Mouse (Mus musculus) forebrain, embryonic 12.5 days (tissue): ENCODE data around the gene Ltb4r2. TPM values are rescaled to one million over a fixed set of nuclear protein-coding genes. Genes with fewer than 3 reads are reported as not detected.
"Not testable (repeated sequence)": the region's sequence is repeated elsewhere in the genome, so short reads cannot be mapped to it uniquely, and the experiment has no call there.

ENCODE experiments used
- ATAC-seq: fragments of 200-750 bp; cut with Nextera tagmentation; 2 replicates; pipeline ENCODE4 v1.8.0; 2017; ENCODE audit warnings: moderate TSS enrichment; ENCODE audit not compliant: low FRiP score
- H3K27ac ChIP-seq: fragments of 300-500 bp; sonication (generic); 2 replicates; pipeline ENCODE4 v1.5.1; 2016; ENCODE audit warnings: mild to moderate bottlenecking
- H3K27me3 ChIP-seq: fragments of 300-500 bp; sonication (generic); 2 replicates; pipeline ENCODE4 v1.6.1; 2016; ENCODE audit warnings: mild to moderate bottlenecking
- H3K36me3 ChIP-seq: fragments of 300-500 bp; sonication (generic); replicated peaks from 2 replicates; pipeline ENCODE4 v1.6.1; 2016; ENCODE audit warnings: mild to moderate bottlenecking
- H3K4me1 ChIP-seq: fragments of 300-500 bp; sonication (generic); 2 replicates; pipeline ENCODE4 v1.6.1; 2016
- H3K4me2 ChIP-seq: fragments of 300-500 bp; sonication (generic); 2 replicates; pipeline ENCODE4 v1.6.1; 2016; ENCODE audit warnings: mild to moderate bottlenecking, moderate library complexity
- H3K4me3 ChIP-seq: fragments of 300-500 bp; sonication (generic); replicated peaks from 2 replicates; pipeline ENCODE4 v1.5.1; 2016; ENCODE audit warnings: mild to moderate bottlenecking
- H3K9ac ChIP-seq: fragments of 300-500 bp; sonication (generic); 2 replicates; pipeline ENCODE4 v1.6.1; 2016; ENCODE audit warnings: mild to moderate bottlenecking
- H3K9me3 ChIP-seq: fragments of 300-500 bp; sonication (generic); 2 replicates; pipeline ENCODE4 v1.6.1; 2016
- WGBS: fragments of 180-500 bp; shearing (Covaris S2); methylation state at CpG from one replicate; pipeline ENCODE4 v1.1.7; 2016; 5-methylcytosine and 5-hydroxymethylcytosine counted together
- polyA plus RNA-seq: library from polyadenylated mRNA; unstranded; fragments of >200 nt; fragmentation: Nextera tagmentation; extraction: Ambion mirVana; gene quantifications from 2 replicates; pipeline ENCODE4 v1.2.1, GENCODE M21; 2016

Gene Ltb4r2
- polyA plus RNA-seq, 1 experiment from 2014 or later, result 0.20 TPM

GRCm38 (mm10) chr14:55745180-55745860, 15.9 kb upstream of the Ltb4r2 start, which contains the start of the genes Dhrs1 and Nop9:
Dhrs1 (minus strand) TSS chr14:55745690.
Nop9 (plus strand) TSS chr14:55745693.
- H3K9ac ChIP-seq, result peak within 1 kb of the TSS; percentile 90
- ATAC-seq, result peak; percentile 86
- no peaks in the 10 kb centered on the region for H3K9me3 ChIP-seq
- WGBS, result 1% methylated on average over 48 of the region's 48 CpGs
- peak within 1 kb of the TSS; percentile 97 for H3K4me2 ChIP-seq
- H3K27ac ChIP-seq, result 0 out of 2 replicates have a peak within 1 kb of the TSS, but pooled peaks have one; percentile 36
- H3K4me1 ChIP-seq, result peaks cover 33% of the 10 kb centered on the region
- no peaks in the 10 kb centered on the region for H3K27me3 ChIP-seq
- H3K4me3 ChIP-seq, result peak within 1 kb of the TSS; percentile 93
- H3K36me3 ChIP-seq, result peaks cover 26% of the 10 kb centered on the region

GRCm38 (mm10) chr14:55745861-55746237, 15.4 kb upstream of the Ltb4r2 start:
- Histone ChIP-seq H3K4me2 (peak overlapping the region; percentile 97), H3K9ac (peak overlapping the region; percentile 90), H3K36me3 (peaks cover 26% of the 10 kb centered on the region), H3K4me3 (peak overlapping the region; percentile 93), H3K4me1 (peaks cover 33% of the 10 kb centered on the region), H3K27ac (0 out of 2 replicates have a peak overlapping the region, but pooled peaks have one; percentile 36), H3K27me3 (no peaks in the 10 kb centered on the region), H3K9me3 (no peaks in the 10 kb centered on the region)
- ATAC-seq, result no peak; the same call in 1 of the 2 replicates
- under 1% methylated on average over 31 of the region's 31 CpGs for WGBS

DNA sequence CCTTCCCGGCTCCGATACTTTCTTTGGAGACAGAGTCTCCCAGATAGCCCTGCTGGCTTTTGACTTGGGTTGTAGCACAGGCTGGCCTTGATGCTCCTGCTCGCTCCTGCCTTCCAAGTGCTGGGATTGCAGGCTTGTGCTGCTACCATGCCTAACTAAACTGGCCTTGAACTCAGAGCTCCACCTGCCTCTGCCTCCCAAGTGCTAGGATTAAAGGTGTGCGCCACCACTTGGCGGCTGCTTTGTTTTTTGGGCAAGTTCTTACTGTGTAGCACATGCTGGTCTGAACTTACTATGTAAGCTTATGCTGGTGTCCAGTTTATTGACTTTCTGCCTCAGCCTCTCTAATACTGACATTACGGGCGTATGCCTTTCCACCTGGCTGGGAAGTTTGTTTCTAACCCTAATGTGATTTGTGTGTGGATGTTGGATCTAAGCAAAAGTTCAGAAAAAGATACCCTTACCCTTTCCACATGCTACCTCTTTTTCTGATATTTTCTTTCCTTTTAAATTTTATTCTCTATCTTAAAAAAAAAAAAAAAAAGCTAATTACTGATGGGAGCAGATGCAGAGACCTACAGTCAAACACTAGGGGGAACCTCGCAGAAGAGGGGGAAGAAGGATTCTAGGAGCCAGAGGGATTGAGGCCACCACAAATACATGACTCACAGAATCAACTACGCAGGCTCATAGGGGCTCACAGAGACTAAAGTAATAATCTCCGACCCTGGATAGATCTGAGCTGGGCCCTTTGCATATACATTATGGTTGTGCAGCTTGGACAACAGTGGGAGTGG, 14.0 kb upstream of the Ltb4r2 start:
- Histone ChIP-seq H3K27ac (no peak overlapping the region), H3K36me3 (peaks cover 35% of the 10 kb centered on the region), H3K4me2 (peak overlapping the region; percentile 97), H3K9me3 (no peaks in the 10 kb centered on the region), H3K4me3 (no peak overlapping the region; the same call in 1 of the 2 replicates), H3K9ac (no peak overlapping the region), H3K4me1 (peaks cover 33% of the 10 kb centered on the region), H3K27me3 (no peaks in the 10 kb centered on the region)
- WGBS, result 93% methylated on average over 10 of the region's 10 CpGs
- no peak for ATAC-seq

DNA sequence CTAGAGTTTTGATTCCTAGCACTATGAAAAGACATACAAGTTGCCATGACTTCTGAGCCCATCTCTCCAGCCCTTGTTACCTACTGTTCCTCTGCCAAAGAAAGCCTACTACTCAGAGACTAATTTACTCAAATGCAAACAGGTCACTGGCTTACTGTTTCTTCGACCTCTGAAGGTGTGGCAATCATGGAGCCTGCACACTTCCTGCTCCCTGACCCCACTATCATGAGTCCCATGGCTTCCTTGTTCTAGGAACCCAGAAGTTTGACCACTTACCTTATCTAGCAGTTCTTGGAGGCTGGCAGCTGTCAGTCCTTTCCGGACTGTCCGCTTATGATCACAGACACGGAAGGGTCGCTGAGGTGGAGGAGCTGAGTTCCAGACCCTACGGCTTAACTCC, 3.7 kb upstream of the Ltb4r2 start:
- Histone ChIP-seq H3K27me3 (peaks cover 24% of the 10 kb centered on the region), H3K9me3 (no peaks in the 10 kb centered on the region), H3K4me3 (no peak overlapping the region), H3K27ac (no peak overlapping the region), H3K4me2 (no peak overlapping the region), H3K9ac (no peak overlapping the region), H3K4me1 (peaks cover 11% of the 10 kb centered on the region), H3K36me3 (peaks cover 39% of the 10 kb centered on the region)
- no peak for ATAC-seq
- 87% methylated on average over 6 of the region's 6 CpGs for WGBS

DNA sequence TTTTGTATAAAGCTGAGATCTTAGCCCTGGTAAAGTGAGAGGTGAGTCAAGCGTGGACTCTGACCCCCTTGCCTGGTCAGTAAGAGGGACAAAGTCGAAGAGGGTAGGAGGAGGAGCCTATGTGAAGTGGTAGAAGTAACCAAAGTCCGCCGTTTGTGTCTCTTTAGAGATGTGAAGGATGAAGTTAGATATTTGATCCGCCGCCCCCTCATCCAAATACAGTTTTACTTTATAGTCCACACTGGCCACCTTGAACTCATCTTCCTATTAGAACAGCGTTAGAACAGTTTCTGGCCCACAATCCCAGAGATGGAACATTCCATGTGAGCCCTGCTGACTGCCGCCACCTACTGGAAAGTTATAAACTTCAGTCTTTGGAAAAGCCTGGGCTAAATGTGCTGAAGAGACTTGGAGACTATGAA, 2.9 kb upstream of the Ltb4r2 start, which contains the start of gene Cideb:
Gene Cideb, minus strand, starts transcription at position 96 of the 422 bp plus-strand sequence.
- no peaks in the 10 kb centered on the region for H3K9me3 ChIP-seq
- no peak within 1 kb of the TSS for H3K4me2 ChIP-seq
- peaks cover 31% of the 10 kb centered on the region for H3K36me3 ChIP-seq
- no peak within 1 kb of the TSS for H3K4me3 ChIP-seq
- no peak within 1 kb of the TSS for H3K27ac ChIP-seq
- ATAC-seq, result no peak
- whole genome bisulfite sequencing, result 17% methylated on average over 8 of the region's 8 CpGs
- peaks cover 32% of the 10 kb centered on the region for H3K27me3 ChIP-seq
- no peak within 1 kb of the TSS for H3K9ac ChIP-seq
- peaks cover 13% of the 10 kb centered on the region for H3K4me1 ChIP-seq

DNA sequence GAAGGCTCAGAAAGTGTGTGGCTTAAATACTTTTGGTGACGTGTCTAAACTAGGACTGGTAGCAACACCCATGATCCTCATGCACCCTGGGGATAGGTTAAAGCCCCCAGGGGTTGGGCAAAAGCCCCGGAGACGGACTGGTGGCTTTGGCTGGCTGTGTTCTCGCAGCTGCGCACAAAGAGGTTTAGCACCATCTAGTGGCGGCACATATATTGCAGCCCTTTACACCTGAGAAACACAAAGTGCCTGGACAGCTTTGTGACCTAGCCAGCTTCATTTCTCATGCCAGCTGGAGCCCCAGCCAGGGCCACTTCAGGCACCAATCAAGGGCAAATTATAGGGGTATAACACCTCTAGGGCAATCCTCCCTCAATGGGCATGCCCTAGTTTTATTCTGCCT, 1.1 kb upstream of the Ltb4r2 start:
- H3K9ac ChIP-seq, H3K9me3 ChIP-seq, H3K27ac ChIP-seq, ATAC-seq, H3K4me3 ChIP-seq: not testable (repeated sequence)
- WGBS, result under 1% methylated on average over 6 of the region's 6 CpGs
- peak overlapping the region; percentile 37 for H3K4me2 ChIP-seq
- peaks cover 49% of the 10 kb centered on the region for H3K27me3 ChIP-seq
- H3K36me3 ChIP-seq, result peaks cover 13% of the 10 kb centered on the region
- peaks cover 13% of the 10 kb centered on the region for H3K4me1 ChIP-seq

GRCm38 (mm10) chr14:55762001-55762821, 983 bp downstream of the Ltb4r2 start:
- peak overlapping the region; percentile 94 for H3K4me2 ChIP-seq
- H3K36me3 ChIP-seq, result no peaks in the 10 kb centered on the region
- WGBS, result under 1% methylated on average over 77 of the region's 77 CpGs
- H3K4me3 ChIP-seq, result peak overlapping the region; percentile 51
- H3K9me3 ChIP-seq, result no peaks in the 10 kb centered on the region
- H3K27me3 ChIP-seq, result peaks cover 67% of the 10 kb centered on the region
- peak; percentile 75 for ATAC-seq
- H3K4me1 ChIP-seq, result peaks cover 13% of the 10 kb centered on the region
- H3K9ac ChIP-seq, result peak overlapping the region; percentile 59
- H3K27ac ChIP-seq, result no peak overlapping the region

DNA sequence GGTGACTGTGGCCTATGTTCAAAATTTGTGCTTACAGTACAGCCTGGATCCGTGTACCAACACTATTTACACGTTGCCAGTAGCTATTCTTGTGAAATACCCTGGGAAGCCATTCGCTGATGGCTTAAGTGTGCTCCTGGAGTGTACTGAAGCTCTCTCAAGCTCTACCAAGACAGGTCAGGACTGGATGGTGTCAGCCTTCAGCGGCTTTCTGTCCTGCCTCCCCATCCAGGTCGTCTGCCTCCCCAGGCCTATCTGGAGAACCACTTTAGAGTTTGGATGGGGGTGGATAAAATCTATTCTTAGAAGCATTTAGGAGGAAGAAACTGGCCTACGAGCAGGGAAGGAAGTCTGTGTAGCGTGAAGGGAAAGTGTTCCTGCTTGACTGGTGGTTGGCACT, 1.9 kb downstream of the Ltb4r2 start:
- WGBS, result 71% methylated on average over 7 of the region's 7 CpGs
- no peak for ATAC-seq
- H3K4me3 ChIP-seq, result no peak overlapping the region

DNA sequence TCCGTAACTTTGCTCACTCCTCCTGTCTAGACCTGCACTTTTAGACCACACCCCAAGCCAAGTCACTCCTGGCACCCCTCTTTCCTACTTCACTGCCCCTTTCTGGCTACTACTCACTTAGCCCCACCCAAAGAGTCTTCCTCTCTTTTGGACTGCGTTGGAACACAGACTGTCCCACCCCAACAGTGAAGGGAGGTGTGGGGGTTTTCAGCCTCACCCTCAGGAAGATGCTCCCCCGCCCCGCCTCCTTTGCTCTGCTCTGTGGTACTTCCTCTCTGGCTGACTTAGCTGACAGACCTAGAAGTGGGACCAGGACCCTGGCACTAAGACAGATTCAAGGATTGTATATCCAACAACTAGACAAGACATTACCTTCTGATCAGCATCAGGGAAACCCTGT, 4.5 kb downstream of the Ltb4r2 start, which contains the start of gene Ltb4r1:
Gene Ltb4r1, plus strand, starts transcription at position 267 of the 400 bp plus-strand sequence.
- H3K9ac ChIP-seq, result no peak within 1 kb of the TSS
- no peaks in the 10 kb centered on the region for H3K9me3 ChIP-seq
- H3K4me1 ChIP-seq, result peaks cover 23% of the 10 kb centered on the region
- H3K27ac ChIP-seq, result no peak within 1 kb of the TSS
- H3K4me3 ChIP-seq, result no peak within 1 kb of the TSS
- 69% methylated on average over 4 of the region's 4 CpGs for WGBS
- no peak for ATAC-seq
- no peaks in the 10 kb centered on the region for H3K36me3 ChIP-seq
- H3K27me3 ChIP-seq, result peaks cover 95% of the 10 kb centered on the region
- H3K4me2 ChIP-seq, result no peak within 1 kb of the TSS

More for the DNA sequence above, 1.9 kb downstream of the Ltb4r2 start:
- H3K9ac ChIP-seq, result no peak overlapping the region
- H3K27ac ChIP-seq, result no peak overlapping the region
- no peak overlapping the region for H3K4me2 ChIP-seq
- H3K4me1 ChIP-seq, result peaks cover 22% of the 10 kb centered on the region
- H3K9me3 ChIP-seq, result no peaks in the 10 kb centered on the region
- no peaks in the 10 kb centered on the region for H3K36me3 ChIP-seq
- H3K27me3 ChIP-seq, result peaks cover 77% of the 10 kb centered on the region

DNA sequence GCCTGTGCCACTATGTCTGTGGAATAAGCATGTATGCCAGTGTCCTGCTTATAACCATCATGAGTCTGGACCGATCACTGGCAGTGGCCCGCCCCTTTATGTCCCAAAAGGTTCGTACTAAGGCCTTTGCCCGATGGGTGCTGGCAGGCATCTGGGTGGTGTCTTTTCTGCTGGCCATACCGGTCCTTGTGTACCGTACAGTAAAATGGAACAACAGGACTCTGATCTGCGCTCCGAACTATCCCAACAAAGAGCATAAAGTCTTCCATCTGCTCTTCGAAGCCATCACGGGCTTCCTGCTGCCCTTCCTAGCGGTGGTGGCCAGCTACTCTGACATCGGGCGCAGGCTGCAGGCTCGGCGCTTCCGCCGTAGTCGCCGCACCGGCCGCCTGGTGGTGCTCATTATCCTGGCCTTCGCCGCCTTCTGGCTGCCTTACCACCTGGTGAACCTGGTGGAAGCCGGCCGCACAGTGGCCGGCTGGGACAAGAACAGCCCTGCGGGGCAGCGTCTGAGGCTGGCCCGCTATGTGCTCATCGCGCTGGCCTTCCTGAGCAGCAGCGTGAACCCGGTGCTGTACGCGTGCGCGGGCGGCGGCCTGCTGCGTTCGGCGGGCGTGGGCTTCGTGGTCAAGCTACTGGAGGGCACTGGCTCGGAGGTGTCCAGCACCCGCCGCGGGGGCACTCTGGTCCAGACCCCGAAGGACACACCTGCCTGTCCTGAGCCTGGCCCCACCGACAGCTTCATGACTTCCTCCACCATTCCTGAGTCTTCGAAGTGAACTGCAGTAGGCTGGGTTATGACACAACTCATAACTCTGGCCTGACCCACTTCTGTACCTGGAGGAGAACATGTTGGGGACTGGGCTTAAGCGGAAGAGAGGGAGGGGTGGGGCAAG, 6.5 kb downstream of the Ltb4r2 start:
- Histone ChIP-seq H3K27ac (no peak overlapping the region), H3K27me3 (peaks cover 86% of the 10 kb centered on the region), H3K4me3 (peak overlapping the region; percentile 42), H3K4me2 (peak overlapping the region; percentile 78), H3K36me3 (no peaks in the 10 kb centered on the region), H3K9ac (peak overlapping the region; percentile 59), H3K9me3 (no peaks in the 10 kb centered on the region), H3K4me1 (peaks cover 10% of the 10 kb centered on the region)
- WGBS, result 11% methylated on average over 52 of the region's 52 CpGs
- peak; percentile 75 for ATAC-seq

- Histone ChIP-seq H3K27me3 (peaks cover 83% of the 10 kb centered on the region), H3K4me3 (no peak overlapping the region), H3K27ac (no peak overlapping the region), H3K9me3 (no peaks in the 10 kb centered on the region), H3K4me1 (peaks cover 10% of the 10 kb centered on the region), H3K36me3 (no peaks in the 10 kb centered on the region), H3K9ac (no peak overlapping the region), H3K4me2 (no peak overlapping the region)
- WGBS, result 87% methylated on average over 6 of the region's 6 CpGs
- no peak for ATAC-seq
These were observed 7.3 kb downstream of the Ltb4r2 start for GRCm38 (mm10) chr14:55768555-55768954.
